Mouse (Mus musculus) neural tube, embryonic 14.5 days (tissue): Measurements from ENCODE around the gene Olfr589. TPM values are rescaled to one million over a fixed set of nuclear protein-coding genes. Genes with fewer than 3 reads are reported as not detected.
"Not testable (repeated sequence)": the region's sequence is repeated elsewhere in the genome, so short reads cannot be mapped to it uniquely, and the experiment has no call there.

Experiments
- ATAC-seq: fragments of 200-750 bp; cut with Nextera tagmentation; 2 replicates; pipeline ENCODE4 v1.8.0; 2017; ENCODE audit warnings: low read depth, mild to moderate bottlenecking, moderate TSS enrichment, moderate library complexity
- H3K27ac ChIP-seq: fragments of 300-500 bp; sonication (generic); 2 replicates; pipeline ENCODE4 v1.5.1; 2014; ENCODE audit warnings: low read depth, mild to moderate bottlenecking, control low read depth, low read length, moderate library complexity, mixed read lengths
- H3K27me3 ChIP-seq: fragments of 300-500 bp; sonication (generic); 2 replicates; pipeline ENCODE4 v1.6.1; 2014; ENCODE audit warnings: low read length; ENCODE audit not compliant: control insufficient read depth, insufficient read depth
- H3K36me3 ChIP-seq: fragments of 300-500 bp; sonication (generic); 2 replicates; pipeline ENCODE4 v1.6.1; 2014; ENCODE audit warnings: low read length, mixed read lengths; ENCODE audit not compliant: control insufficient read depth, insufficient read depth
- H3K4me1 ChIP-seq: fragments of 300-500 bp; sonication (generic); 2 replicates; pipeline ENCODE4 v1.6.1; 2014; ENCODE audit warnings: low read length; ENCODE audit not compliant: control insufficient read depth, insufficient read depth
- H3K4me2 ChIP-seq: fragments of 300-500 bp; sonication (generic); 2 replicates; pipeline ENCODE4 v1.6.1; 2014; ENCODE audit warnings: mild to moderate bottlenecking, low read depth, low read length, control low read depth
- H3K4me3 ChIP-seq: fragments of 300-500 bp; sonication (generic); 2 replicates; pipeline ENCODE4 v1.5.1; 2014; ENCODE audit warnings: low read depth, low read length, control low read depth, mixed read lengths
- H3K9ac ChIP-seq: fragments of 300-500 bp; sonication (generic); replicated peaks from 2 replicates; pipeline ENCODE4 v1.6.1; 2014; ENCODE audit warnings: low read depth, mild to moderate bottlenecking, control low read depth, low read length, mixed read lengths
- H3K9me3 ChIP-seq: fragments of 300-500 bp; sonication (generic); 2 replicates; pipeline ENCODE4 v1.6.1; 2016; ENCODE audit warnings: low read length; ENCODE audit not compliant: control insufficient read depth
- WGBS: fragments of 180-500 bp; shearing (Covaris S2); extraction: QIAGEN DNeasy Blood & Tissue Kit; methylation state at CpG from one replicate; pipeline ENCODE4 v1.1.7; 2014; 5-methylcytosine and 5-hydroxymethylcytosine counted together
- polyA plus RNA-seq: library from polyadenylated mRNA; unstranded; fragments of >200 nt; fragmentation: Nextera tagmentation; extraction: Ambion mirVana; gene quantifications from 2 replicates; pipeline ENCODE4 v1.2.1, GENCODE M21; 2014

The Olfr589 gene
- not detected in 2 replicates for polyA plus RNA-seq

- ATAC-seq, result no peak
- 65% methylated on average over 2 of the region's 2 CpGs for WGBS
Observed at GRCm38 (mm10) chr7:103156256-103156655, at the start of gene Olfr589. Gene Olfr589 (minus strand): TSS chr7:103156356.

GRCm38 (mm10) chr7:103184503-103184902 lies 28.3 kb upstream of the Olfr589 start, which contains the start of gene Olfr592:
Gene Olfr592 (plus strand): TSS chr7:103184803.
- WGBS, result 73% methylated on average over 1 of the region's 1 CpGs
- not testable (repeated sequence) for H3K36me3 ChIP-seq

More at GRCm38 (mm10) chr7:103156256-103156655, at the start of gene Olfr589:
- Histone ChIP-seq H3K27me3 (no peaks in the 10 kb centered on the region), H3K4me3 (no peak within 1 kb of the TSS), H3K36me3 (no peaks in the 10 kb centered on the region), H3K4me1 (no peaks in the 10 kb centered on the region), H3K9ac (no peak within 1 kb of the TSS), H3K4me2 (no peak within 1 kb of the TSS), H3K27ac (no peak within 1 kb of the TSS), H3K9me3 (no peaks in the 10 kb centered on the region)

GRCm38 (mm10) chr7:103178240-103178639 lies 22.1 kb upstream of the Olfr589 start, which contains the start of gene Olfr591:
Gene Olfr591 (minus strand): TSS chr7:103178340.
- no peaks in the 10 kb centered on the region; the same call in 1 of the 2 replicates for H3K9me3 ChIP-seq
- H3K27me3 ChIP-seq, result no peaks in the 10 kb centered on the region
- no peak within 1 kb of the TSS for H3K4me2 ChIP-seq
- H3K27ac ChIP-seq, result no peak within 1 kb of the TSS
- H3K9ac ChIP-seq, result no peak within 1 kb of the TSS
- ATAC-seq, result no peak
- H3K36me3 ChIP-seq, result no peaks in the 10 kb centered on the region
- WGBS, result 93% methylated on average over 1 of the region's 1 CpGs
- H3K4me1 ChIP-seq, result no peaks in the 10 kb centered on the region
- no peak within 1 kb of the TSS for H3K4me3 ChIP-seq

More at GRCm38 (mm10) chr7:103184503-103184902, 28.3 kb upstream of the Olfr589 start, which contains the start of gene Olfr592:
- H3K9ac ChIP-seq, H3K4me3 ChIP-seq, ATAC-seq, H3K9me3 ChIP-seq, H3K4me1 ChIP-seq, H3K27me3 ChIP-seq, H3K4me2 ChIP-seq, H3K27ac ChIP-seq: not testable (repeated sequence)

GRCm38 (mm10) chr7:103169697-103170096 lies 13.5 kb upstream of the Olfr589 start:
- Histone ChIP-seq H3K4me1 (no peaks in the 10 kb centered on the region), H3K9ac (no peak overlapping the region), H3K4me3 (no peak overlapping the region), H3K4me2 (no peak overlapping the region), H3K27me3 (no peaks in the 10 kb centered on the region), H3K36me3 (no peaks in the 10 kb centered on the region), H3K9me3 (no peaks in the 10 kb centered on the region), H3K27ac (no peak overlapping the region)
- 82% methylated on average over 5 of the region's 5 CpGs for WGBS
- ATAC-seq, result no peak

GRCm38 (mm10) chr7:103140579-103140978 lies 15.6 kb downstream of the Olfr589 start, which contains the start of gene Olfr588-ps1:
Gene Olfr588-ps1 (plus strand): TSS chr7:103140879.
- no peak for ATAC-seq
- Histone ChIP-seq H3K4me2 (no peak within 1 kb of the TSS), H3K27me3 (no peaks in the 10 kb centered on the region), H3K36me3 (no peaks in the 10 kb centered on the region), H3K9ac (no peak within 1 kb of the TSS), H3K9me3 (no peaks in the 10 kb centered on the region), H3K27ac (no peak within 1 kb of the TSS), H3K4me3 (no peak within 1 kb of the TSS), H3K4me1 (no peaks in the 10 kb centered on the region)
- WGBS, result 69% methylated on average over 1 of the region's 1 CpGs

GRCm38 (mm10) chr7:103125538-103125937 lies 30.6 kb downstream of the Olfr589 start, which contains the start of gene Olfr586:
Gene Olfr586 (minus strand): TSS chr7:103125638.
- H3K27ac ChIP-seq, result no peak within 1 kb of the TSS
- ATAC-seq, result no peak
- no peaks in the 10 kb centered on the region for H3K9me3 ChIP-seq
- WGBS, result 94% methylated on average over 3 of the region's 3 CpGs
- H3K27me3 ChIP-seq, result no peaks in the 10 kb centered on the region
- no peak within 1 kb of the TSS for H3K9ac ChIP-seq
- no peaks in the 10 kb centered on the region for H3K4me1 ChIP-seq
- no peak within 1 kb of the TSS for H3K4me2 ChIP-seq
- no peak within 1 kb of the TSS for H3K4me3 ChIP-seq
- H3K36me3 ChIP-seq, result no peaks in the 10 kb centered on the region

- Histone ChIP-seq H3K9ac (no peak overlapping the region), H3K27ac (no peak overlapping the region), H3K27me3 (no peaks in the 10 kb centered on the region), H3K4me2 (no peak overlapping the region), H3K4me3 (no peak overlapping the region), H3K4me1 (no peaks in the 10 kb centered on the region), H3K9me3 (no peaks in the 10 kb centered on the region), H3K36me3 (no peaks in the 10 kb centered on the region)
- 43% methylated on average over 3 of the region's 3 CpGs for WGBS
- no peak for ATAC-seq
Observed at GRCm38 (mm10) chr7:103119406-103119805, 36.8 kb downstream of the Olfr589 start.

Other genes starting within 250 kb of the Olfr589 start
- 0.18 TPM in 1 of 2 replicates, not detected in the other for gene Olfr571, start 238.8 kb downstream of the Olfr589 start, polyA plus RNA-seq
- not detected in 2 replicates for gene Olfr572, start 231.9 kb downstream of the Olfr589 start, polyA plus RNA-seq
- gene Olfr573-ps1, start 213.8 kb downstream of the Olfr589 start, polyA plus RNA-seq, result not detected in 2 replicates
- gene Olfr574, start 207.9 kb downstream of the Olfr589 start, polyA plus RNA-seq, result not detected in 2 replicates
- gene Olfr575, start 197.6 kb downstream of the Olfr589 start, polyA plus RNA-seq, result not detected in 2 replicates
- not detected in 2 replicates for gene Olfr576, start 193.7 kb downstream of the Olfr589 start, polyA plus RNA-seq
- not detected in 2 replicates for gene Olfr577, start 180.4 kb downstream of the Olfr589 start, polyA plus RNA-seq
- gene Olfr578, start 167.0 kb downstream of the Olfr589 start, polyA plus RNA-seq, result not detected in 2 replicates
- not detected in 2 replicates for gene Olfr582, start 118.3 kb downstream of the Olfr589 start, polyA plus RNA-seq
- gene Olfr583, start 105.1 kb downstream of the Olfr589 start, polyA plus RNA-seq, result not detected in 2 replicates
- not detected in 2 replicates for gene Olfr584, start 74.5 kb downstream of the Olfr589 start, polyA plus RNA-seq
- gene Olfr585, start 58.6 kb downstream of the Olfr589 start, polyA plus RNA-seq, result not detected in 2 replicates
- not detected in 2 replicates for gene Olfr586, start 30.7 kb downstream of the Olfr589 start, polyA plus RNA-seq
- not detected in 2 replicates for gene Olfr588-ps1, start 15.5 kb downstream of the Olfr589 start, polyA plus RNA-seq
- gene Olfr591, start 22.0 kb upstream of the Olfr589 start, polyA plus RNA-seq, result not detected in 2 replicates
- not detected in 2 replicates for gene Olfr592, start 28.4 kb upstream of the Olfr589 start, polyA plus RNA-seq
- not detected in 2 replicates for gene Olfr593, start 55.5 kb upstream of the Olfr589 start, polyA plus RNA-seq
- not detected in 2 replicates for gene Olfr594, start 60.6 kb upstream of the Olfr589 start, polyA plus RNA-seq
- gene Usp17ld, start 96.1 kb upstream of the Olfr589 start, polyA plus RNA-seq, result not detected in 2 replicates
- not detected in 2 replicates for gene Olfr596, start 149.3 kb upstream of the Olfr589 start, polyA plus RNA-seq
- gene Olfr597, start 160.0 kb upstream of the Olfr589 start, polyA plus RNA-seq, result not detected in 2 replicates
- not detected in 2 replicates for gene Olfr598, start 167.2 kb upstream of the Olfr589 start, polyA plus RNA-seq
- not detected in 2 replicates for gene Olfr599, start 179.6 kb upstream of the Olfr589 start, polyA plus RNA-seq
- gene Olfr600, start 193.3 kb upstream of the Olfr589 start, polyA plus RNA-seq, result not detected in 2 replicates
- not detected in 2 replicates for gene Olfr601, start 206.3 kb upstream of the Olfr589 start, polyA plus RNA-seq
- gene Olfr603, start 229.8 kb upstream of the Olfr589 start, polyA plus RNA-seq, result not detected in 2 replicates